Mouse (Mus musculus): ENCODE measurements around the gene Gm8978. TPM values are rescaled to one million over a fixed set of nuclear protein-coding genes. Genes with fewer than 3 reads are reported as not detected.
A peak's percentile ranks its signal among the peaks of the same experiment; 100 is the strongest.
"Not testable (repeated sequence)": the region's sequence is repeated elsewhere in the genome, so short reads cannot be mapped to it uniquely, and the experiment has no call there.

The Gm8978 gene
- not detected in 2 replicates for polyA plus RNA-seq (2014; fragmentation: Nextera tagmentation; extraction: Ambion mirVana)

DNA sequence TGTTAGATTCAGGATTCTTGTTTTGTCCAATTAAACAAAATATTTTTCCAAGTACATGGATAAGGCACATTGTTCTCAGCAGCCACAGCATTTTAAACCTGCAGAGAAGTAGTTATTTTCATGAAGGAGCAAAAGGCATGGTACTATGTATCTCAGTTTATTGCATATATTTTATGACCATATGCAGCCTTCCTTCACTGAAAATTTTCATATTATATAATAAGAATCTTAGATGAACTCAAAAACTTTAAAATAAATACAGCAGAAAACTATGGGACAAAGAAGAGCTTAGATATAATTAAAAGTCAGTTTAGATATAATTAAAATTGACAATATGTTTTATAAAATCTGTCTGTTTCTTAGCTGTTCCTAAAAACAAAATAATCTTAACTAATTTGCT lies at the start of gene Gm8978:
TSS of gene Gm8978 (minus strand) at position 101 of the 400 bp plus-strand sequence.
- not testable (repeated sequence) for H3K4me3 ChIP-seq (ENCODE audit: low read depth, low read length); H3K9me3 ChIP-seq (ENCODE audit: control insufficient read depth, low read depth, low read length); H3K4me1 ChIP-seq (ENCODE audit: control insufficient read depth, insufficient read depth, low read length); H3K27me3 ChIP-seq (ENCODE audit: control insufficient read depth, insufficient read depth, low read length); H3K9ac ChIP-seq (replicated peaks; ENCODE audit: low read depth, low read length); H3K27ac ChIP-seq (ENCODE audit: low read length); ATAC-seq (ENCODE audit: insufficient number of reproducible peaks, insufficient read depth, low FRiP score, low read depth); H3K36me3 ChIP-seq (ENCODE audit: control insufficient read depth, insufficient read depth, low read length); H3K4me2 ChIP-seq (replicated peaks; ENCODE audit: low read depth, low read length)

DNA sequence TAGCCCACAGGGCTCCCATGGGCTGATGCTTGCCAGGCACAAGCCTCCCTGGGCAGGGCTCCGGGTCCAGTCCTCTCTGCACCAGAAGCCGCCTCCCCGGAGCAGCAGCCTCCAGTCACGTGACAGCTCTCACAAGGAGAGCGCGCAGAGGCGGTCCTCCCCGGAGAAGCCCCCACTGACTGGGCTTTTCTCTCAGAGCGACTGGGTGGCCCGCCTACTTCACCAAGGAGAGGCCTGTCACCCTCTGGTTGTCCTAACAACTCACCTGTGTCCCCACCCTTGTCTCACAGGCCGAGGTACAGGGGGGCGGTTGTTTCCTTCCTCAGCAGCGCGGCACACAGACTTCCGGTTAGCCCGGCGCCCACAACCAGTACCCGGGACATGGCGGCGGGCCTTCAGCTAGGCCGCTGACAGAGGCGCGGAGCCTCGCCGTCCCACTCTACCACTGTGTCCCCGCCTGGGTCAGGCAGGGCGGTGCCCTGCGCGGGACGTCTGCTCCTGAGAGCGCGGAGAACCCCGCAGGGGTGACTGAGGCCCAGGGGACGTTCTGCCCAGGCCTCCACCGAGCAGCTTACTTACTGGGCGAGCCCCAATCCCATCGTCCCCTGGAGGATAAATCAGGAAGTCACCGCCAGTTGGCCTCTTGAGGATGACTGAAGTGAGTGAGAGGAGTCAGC lies 35.3 kb downstream of the Gm8978 start:
- ATAC-seq (ENCODE audit: insufficient number of reproducible peaks, insufficient read depth, low FRiP score, low read depth): peak; percentile 96
- WGBS: 2% methylated on average over 10 of the region's 38 CpGs

DNA sequence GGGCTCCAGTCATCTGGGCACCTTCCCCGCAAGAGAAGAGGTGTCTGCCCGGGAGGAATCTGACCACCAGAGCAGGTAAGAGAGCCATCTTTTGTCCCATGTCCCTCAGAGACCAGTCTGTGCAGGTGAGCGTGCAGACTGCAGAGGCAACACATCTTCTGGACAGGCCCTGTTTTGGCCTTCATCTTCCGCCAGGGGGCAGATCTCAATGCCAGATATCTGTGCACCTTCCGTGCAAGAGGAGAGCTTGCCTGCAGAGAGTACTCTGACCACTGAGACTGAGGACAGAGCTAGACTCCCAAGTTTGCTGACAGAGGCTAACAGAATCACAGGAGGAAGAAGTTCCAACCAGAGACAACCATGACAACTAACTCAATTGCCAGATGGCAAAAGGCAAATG lies 56.5 kb downstream of the Gm8978 start:
- H3K9ac ChIP-seq (replicated peaks; ENCODE audit: low read depth, low read length); ATAC-seq (ENCODE audit: insufficient number of reproducible peaks, insufficient read depth, low FRiP score, low read depth); H3K27me3 ChIP-seq (ENCODE audit: control insufficient read depth, insufficient read depth, low read length); H3K9me3 ChIP-seq (ENCODE audit: control insufficient read depth, low read depth, low read length); H3K4me2 ChIP-seq (replicated peaks; ENCODE audit: low read depth, low read length); H3K27ac ChIP-seq (ENCODE audit: low read length); H3K4me1 ChIP-seq (ENCODE audit: control insufficient read depth, insufficient read depth, low read length); H3K4me3 ChIP-seq (ENCODE audit: low read depth, low read length); H3K36me3 ChIP-seq (ENCODE audit: control insufficient read depth, insufficient read depth, low read length): not testable (repeated sequence)
- 80% methylated on average over 5 of the region's 5 CpGs for WGBS

More for the DNA sequence above, 35.3 kb downstream of the Gm8978 start:
- Histone ChIP-seq H3K4me2 (replicated peaks; ENCODE audit: low read depth, low read length) (peak overlapping the region; percentile 39), H3K4me3 (ENCODE audit: low read depth, low read length) (peak overlapping the region; percentile 27), H3K9ac (replicated peaks; ENCODE audit: low read depth, low read length) (0 out of 2 replicates have a peak overlapping the region, but pooled peaks have one; percentile 21)
- H3K9me3 ChIP-seq (ENCODE audit: control insufficient read depth, low read depth, low read length); H3K27me3 ChIP-seq (ENCODE audit: control insufficient read depth, insufficient read depth, low read length); H3K4me1 ChIP-seq (ENCODE audit: control insufficient read depth, insufficient read depth, low read length); H3K36me3 ChIP-seq (ENCODE audit: control insufficient read depth, insufficient read depth, low read length); H3K27ac ChIP-seq (ENCODE audit: low read length): not testable (repeated sequence)

Small RNA genes lying within 50 kb of the gene (microRNA-seq; reads per million reads assigned to microRNA genes)
- not detected for gene Gm27440

Other genes starting within 250 kb of the Gm8978 start
- gene Rnls, start 233.0 kb downstream of the Gm8978 start, polyA plus RNA-seq (2014; fragmentation: Nextera tagmentation; extraction: Ambion mirVana): 6.9 and 7.4 TPM in 2 replicates
- not detected in 2 replicates for gene Lipo4, start 107.5 kb downstream of the Gm8978 start, polyA plus RNA-seq (2014; fragmentation: Nextera tagmentation; extraction: Ambion mirVana)
- 0.20 and 0.42 TPM in 2 replicates for gene Lipo2, start 126.1 kb upstream of the Gm8978 start, polyA plus RNA-seq (2014; fragmentation: Nextera tagmentation; extraction: Ambion mirVana)
- gene Lipo3, start 136.7 kb upstream of the Gm8978 start, polyA plus RNA-seq (2014; fragmentation: Nextera tagmentation; extraction: Ambion mirVana): 16.4 and 17.1 TPM in 2 replicates
- gene Lipo1, start 162.2 kb upstream of the Gm8978 start, polyA plus RNA-seq (2014; fragmentation: Nextera tagmentation; extraction: Ambion mirVana): not detected in 2 replicates

Data from stomach, embryonic 14.5 days (tissue).